Mouse (Mus musculus) urinary bladder, adult 2 months (tissue): ENCODE data around the gene Pclaf. TPM values are rescaled to one million over a fixed set of nuclear protein-coding genes. Genes with fewer than 3 reads are reported as not detected.

Source experiments
- polyA plus RNA-seq: library from polyadenylated mRNA; depleted of rRNA; stranded (reverse); fragments of >200 nt; gene quantifications from 2 replicates; pipeline ENCODE4 v1.2.3, GENCODE M21; 2012; rRNA removed

Pclaf gene
- polyA plus RNA-seq, 1 experiment = 3.1 TPM

Other genes with a start within 250 kb of the Pclaf start
- gene Oaz2, start 222.2 kb upstream of the Pclaf start, polyA plus RNA-seq = 162 and 173 TPM in 2 replicates
- gene Zfp609, start 62.7 kb upstream of the Pclaf start, polyA plus RNA-seq = 9.2 and 17.4 TPM in 2 replicates
- gene Trip4, start 18.6 kb downstream of the Pclaf start, polyA plus RNA-seq = 19.4 and 21.2 TPM in 2 replicates
- 11.2 and 12.3 TPM in 2 replicates for gene Csnk1g1, start 18.7 kb downstream of the Pclaf start, polyA plus RNA-seq
- 442 and 532 TPM in 2 replicates for gene Ppib, start 170.0 kb downstream of the Pclaf start, polyA plus RNA-seq
- 0.81 and 1.6 TPM in 2 replicates for gene Snx22, start 179.5 kb downstream of the Pclaf start, polyA plus RNA-seq
- 109 and 119 TPM in 2 replicates for gene Snx1, start 236.3 kb downstream of the Pclaf start, polyA plus RNA-seq
- gene Ciao2a, start 236.4 kb downstream of the Pclaf start, polyA plus RNA-seq = 35.9 and 39.6 TPM in 2 replicates